Mouse (Mus musculus) heart, embryonic 13.5 days (tissue): ENCODE measurements around the gene Rims1. TPM values are rescaled to one million over a fixed set of nuclear protein-coding genes. Genes with fewer than 3 reads are reported as not detected.
A peak's percentile ranks its signal among the peaks of the same experiment; 100 is the strongest.

Experiments used
- ATAC-seq: fragments of 200-750 bp; cut with Nextera tagmentation; 2 replicates; pipeline ENCODE4 v1.8.0; 2017; ENCODE audit warnings: moderate TSS enrichment; ENCODE audit not compliant: insufficient number of reproducible peaks, low FRiP score, low TSS enrichment; ENCODE audit errors: extremely low read depth
- H3K27ac ChIP-seq: fragments of 300-500 bp; sonication (generic); replicated peaks from 2 replicates; pipeline ENCODE4 v1.5.1; 2015; ENCODE audit warnings: moderate library complexity, mild to moderate bottlenecking, inconsistent platforms
- H3K27me3 ChIP-seq: fragments of 300-500 bp; sonication (generic); replicated peaks from 2 replicates; pipeline ENCODE4 v1.6.1; 2015; ENCODE audit warnings: mild to moderate bottlenecking, inconsistent platforms
- H3K36me3 ChIP-seq: fragments of 300-500 bp; sonication (generic); 2 replicates; pipeline ENCODE4 v1.6.1; 2015; ENCODE audit warnings: mild to moderate bottlenecking, inconsistent platforms
- H3K4me1 ChIP-seq: fragments of 300-500 bp; sonication (generic); 2 replicates; pipeline ENCODE4 v1.6.1; 2015; ENCODE audit warnings: inconsistent platforms
- H3K4me2 ChIP-seq: fragments of 300-500 bp; sonication (generic); 2 replicates; pipeline ENCODE4 v1.6.1; 2015; ENCODE audit warnings: inconsistent platforms, mild to moderate bottlenecking, moderate library complexity
- H3K4me3 ChIP-seq: fragments of 300-500 bp; sonication (generic); 2 replicates; pipeline ENCODE4 v1.5.1; 2015; ENCODE audit warnings: moderate library complexity, mild to moderate bottlenecking, inconsistent platforms
- H3K9ac ChIP-seq: fragments of 300-500 bp; sonication (generic); 2 replicates; pipeline ENCODE4 v1.6.1; 2015; ENCODE audit warnings: inconsistent platforms, mild to moderate bottlenecking, moderate library complexity
- H3K9me3 ChIP-seq: fragments of 300-500 bp; sonication (generic); 2 replicates; pipeline ENCODE4 v1.6.1; 2016; ENCODE audit warnings: inconsistent platforms
- WGBS: fragments of 180-500 bp; shearing (Covaris S2); methylation state at CpG from one replicate; pipeline ENCODE4 v1.1.7; 2015; ENCODE audit warnings: mixed read lengths; 5-methylcytosine and 5-hydroxymethylcytosine counted together
- polyA plus RNA-seq: library from polyadenylated mRNA; unstranded; fragments of >200 nt; fragmentation: Nextera tagmentation; extraction: Ambion mirVana; gene quantifications from 2 replicates; pipeline ENCODE4 v1.2.1, GENCODE M21; 2015

Rims1 gene
- polyA plus RNA-seq, result 1.4 and 1.5 TPM in 2 replicates

DNA sequence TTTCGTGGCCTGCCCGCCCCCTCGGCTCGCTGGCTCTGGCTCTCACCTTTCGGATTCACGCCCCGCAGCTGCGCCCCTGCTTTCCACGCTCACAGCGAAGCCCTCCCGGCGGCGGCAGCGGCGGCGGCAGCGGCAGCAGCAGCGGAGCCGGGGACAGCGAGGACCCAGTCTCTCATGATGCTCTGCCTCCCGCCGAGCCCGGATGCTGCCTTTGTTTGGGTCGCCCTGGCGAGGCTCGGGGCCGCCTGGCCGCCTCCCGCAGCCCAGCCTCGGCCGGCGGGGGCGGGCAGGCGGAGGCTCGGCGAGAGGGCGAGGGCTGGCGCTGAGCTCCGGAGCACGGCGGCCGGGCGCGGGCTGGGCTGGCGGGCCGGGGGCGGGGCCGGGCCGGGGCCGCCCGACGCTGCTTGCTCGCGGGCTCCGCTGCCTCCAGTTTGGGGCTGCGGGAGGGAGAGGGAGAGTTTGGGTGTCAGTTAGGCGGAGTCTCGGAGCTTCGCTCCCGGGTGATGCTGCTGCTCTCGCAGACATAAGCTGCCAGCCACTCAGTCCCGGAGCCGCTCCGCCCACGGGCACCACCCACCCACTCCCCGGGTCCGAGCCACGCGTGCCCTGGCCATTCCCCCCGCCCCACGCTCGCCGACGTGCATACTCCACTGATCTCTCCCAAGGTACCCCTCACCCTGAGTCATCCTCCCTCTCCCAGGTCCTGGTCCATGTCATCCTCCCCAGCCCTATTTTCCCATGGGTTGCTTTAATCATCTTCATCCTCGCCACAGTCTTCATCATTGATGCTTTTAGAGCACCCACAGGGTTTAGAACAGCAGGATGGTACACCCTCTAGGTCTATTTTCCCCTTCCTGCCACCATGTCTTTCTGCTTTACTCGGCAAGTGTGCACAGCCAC is at the start of gene Rims1:
Rims1 (minus strand) TSS at position 269 of the 900 bp plus-strand sequence.
- Histone ChIP-seq H3K27me3 (peaks cover 20% of the 10 kb centered on the region), H3K9me3 (no peaks in the 10 kb centered on the region), H3K4me1 (peaks cover 14% of the 10 kb centered on the region), H3K4me3 (peak within 1 kb of the TSS; percentile 74), H3K4me2 (peak within 1 kb of the TSS; percentile 91), H3K9ac (peak within 1 kb of the TSS; percentile 86), H3K36me3 (no peaks in the 10 kb centered on the region), H3K27ac (no peak within 1 kb of the TSS)
- 2% methylated on average over 51 of the region's 76 CpGs for WGBS
- ATAC-seq, result peak; percentile 71; the same call in 1 of the 2 replicates

DNA sequence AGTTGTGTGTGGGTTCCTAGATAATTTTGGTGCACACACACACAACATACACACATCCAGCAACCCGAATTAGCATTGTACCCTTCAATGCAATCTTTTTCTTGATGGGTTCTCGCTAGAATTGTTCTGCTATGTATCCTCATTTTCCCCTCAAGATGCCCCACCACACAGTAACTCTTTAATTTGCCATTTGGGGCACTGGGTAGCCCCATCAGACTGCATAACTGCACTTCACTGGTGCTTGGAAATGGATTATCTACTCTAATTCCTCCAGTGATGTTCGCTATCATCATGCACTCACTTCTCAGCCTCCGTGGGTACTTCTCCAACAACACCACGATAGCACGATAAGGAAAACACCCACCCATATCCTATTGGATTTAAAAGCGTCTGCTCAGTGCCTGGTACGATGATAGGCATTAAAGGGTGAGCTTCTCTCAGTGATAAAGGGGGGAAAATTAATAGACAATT is 867 bp upstream of the Rims1 start:
- no peak overlapping the region for H3K27ac ChIP-seq
- H3K36me3 ChIP-seq, result no peaks in the 10 kb centered on the region
- H3K9ac ChIP-seq, result peak overlapping the region; percentile 86; the same call in 1 of the 2 replicates
- peaks cover 14% of the 10 kb centered on the region for H3K4me1 ChIP-seq
- ATAC-seq, result no peak
- H3K4me3 ChIP-seq, result peak overlapping the region; percentile 74
- no peaks in the 10 kb centered on the region for H3K9me3 ChIP-seq
- H3K4me2 ChIP-seq, result peak overlapping the region; percentile 91
- 19% methylated on average over 8 of the region's 8 CpGs for WGBS
- H3K27me3 ChIP-seq, result peaks cover 20% of the 10 kb centered on the region

DNA sequence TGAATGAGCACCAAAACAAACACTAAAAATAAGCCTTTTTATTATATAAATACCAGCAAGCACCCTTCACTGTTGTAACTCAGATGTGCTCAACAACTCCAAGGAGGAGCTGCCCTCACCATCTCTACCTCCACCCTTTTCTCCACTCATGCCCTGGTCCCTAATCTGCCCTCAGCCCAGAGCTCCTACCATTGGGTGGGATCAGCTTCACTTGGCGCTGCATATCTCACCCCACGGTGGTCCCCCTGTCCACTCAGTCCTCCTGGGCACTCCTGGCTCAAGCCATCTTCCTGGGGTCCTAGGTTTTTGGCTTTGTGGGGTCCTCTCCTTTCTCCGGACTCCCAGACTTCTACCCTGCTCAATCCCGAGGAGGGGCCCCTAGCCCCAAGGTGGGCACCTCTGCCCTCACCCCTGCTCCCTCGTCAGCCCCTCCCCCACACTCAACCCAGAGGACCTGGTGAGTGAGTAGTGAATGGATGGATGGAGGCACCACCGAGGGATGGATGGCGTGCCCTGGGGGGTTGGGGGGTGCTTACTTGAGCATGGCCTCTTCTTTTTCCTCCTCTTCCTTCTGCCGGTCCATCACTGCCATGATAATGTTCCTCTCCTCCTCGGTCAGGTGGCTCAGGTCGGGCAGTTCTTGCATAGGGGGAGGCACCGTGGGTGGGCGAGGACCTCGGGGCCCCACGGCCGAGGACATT is 619 bp downstream of the Rims1 start:
- Histone ChIP-seq H3K27ac (no peak overlapping the region), H3K9ac (peak overlapping the region; percentile 86), H3K27me3 (peaks cover 20% of the 10 kb centered on the region), H3K36me3 (no peaks in the 10 kb centered on the region), H3K4me2 (peak overlapping the region; percentile 91), H3K9me3 (no peaks in the 10 kb centered on the region), H3K4me3 (peak overlapping the region; percentile 74), H3K4me1 (peaks cover 14% of the 10 kb centered on the region)
- ATAC-seq, result no peak
- WGBS, result 7% methylated on average over 15 of the region's 15 CpGs

DNA sequence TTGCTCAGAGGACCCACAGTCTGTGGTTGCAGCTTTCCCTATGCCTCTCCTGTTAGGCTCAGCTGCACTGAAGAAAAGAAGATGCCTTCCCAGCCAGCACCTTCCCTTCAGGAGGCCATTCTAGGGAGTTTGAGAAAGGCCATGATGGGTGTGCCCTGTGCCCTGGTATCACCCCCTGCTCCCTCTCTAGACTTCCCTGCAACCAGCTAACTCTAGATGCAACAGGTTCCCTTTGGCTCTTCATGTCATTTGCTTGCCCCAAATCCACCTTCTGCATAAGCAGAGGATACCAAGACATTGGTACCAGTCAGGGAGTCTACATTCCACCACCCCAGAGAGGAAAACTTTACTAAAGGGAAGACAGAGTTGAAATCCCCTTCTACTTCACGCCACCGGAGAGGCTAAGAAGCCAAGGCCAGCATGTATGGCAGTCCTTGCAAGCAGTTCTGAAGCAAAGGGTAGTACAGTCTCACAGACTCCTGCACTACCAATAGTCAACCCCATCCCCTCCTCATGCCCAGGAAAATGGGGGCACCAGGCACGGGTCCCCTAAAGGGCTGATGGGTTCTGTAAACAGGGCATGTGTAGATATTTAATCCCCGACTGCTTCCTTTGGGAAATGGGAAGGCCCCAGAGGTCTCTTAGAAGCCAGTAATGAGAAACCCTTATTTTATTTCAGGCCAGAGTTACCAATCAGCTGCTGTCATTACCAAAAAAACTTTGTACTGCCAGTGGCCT is 1.5 kb downstream of the Rims1 start:
- Histone ChIP-seq H3K4me2 (peak overlapping the region; percentile 91), H3K27me3 (peaks cover 20% of the 10 kb centered on the region), H3K36me3 (no peaks in the 10 kb centered on the region), H3K27ac (no peak overlapping the region), H3K4me3 (0 out of 2 replicates have a peak overlapping the region, but pooled peaks have one; percentile 2), H3K9ac (no peak overlapping the region), H3K4me1 (peaks cover 14% of the 10 kb centered on the region), H3K9me3 (no peaks in the 10 kb centered on the region)
- ATAC-seq, result no peak
- WGBS, result 77% methylated on average over 4 of the region's 4 CpGs

DNA sequence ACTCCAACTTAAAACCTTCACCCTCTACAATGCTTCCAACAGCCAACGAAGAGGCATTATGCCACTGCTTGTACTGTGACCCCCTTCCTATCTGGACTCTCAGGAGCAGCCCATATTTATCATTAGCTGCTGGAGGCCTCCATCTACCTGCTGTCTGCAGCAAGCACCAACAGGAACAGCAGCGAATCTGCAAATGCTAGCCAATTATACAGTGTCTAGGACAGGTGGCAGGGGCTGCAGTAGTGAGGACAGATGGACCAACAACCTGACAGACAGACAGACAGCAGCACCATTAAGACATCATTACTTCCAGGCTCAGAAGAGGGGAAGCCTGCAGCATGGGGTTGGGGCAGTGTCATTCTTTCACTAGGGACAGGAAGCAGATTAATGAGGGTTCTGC is 2.3 kb downstream of the Rims1 start:
- H3K4me1 ChIP-seq, result peaks cover 14% of the 10 kb centered on the region
- H3K27me3 ChIP-seq, result peaks cover 20% of the 10 kb centered on the region
- no peak overlapping the region for H3K4me3 ChIP-seq
- no peaks in the 10 kb centered on the region for H3K9me3 ChIP-seq
- H3K36me3 ChIP-seq, result no peaks in the 10 kb centered on the region
- WGBS, result 55% methylated on average over 2 of the region's 2 CpGs
- ATAC-seq, result no peak
- no peak overlapping the region for H3K27ac ChIP-seq
- H3K4me2 ChIP-seq, result no peak overlapping the region
- H3K9ac ChIP-seq, result no peak overlapping the region

DNA sequence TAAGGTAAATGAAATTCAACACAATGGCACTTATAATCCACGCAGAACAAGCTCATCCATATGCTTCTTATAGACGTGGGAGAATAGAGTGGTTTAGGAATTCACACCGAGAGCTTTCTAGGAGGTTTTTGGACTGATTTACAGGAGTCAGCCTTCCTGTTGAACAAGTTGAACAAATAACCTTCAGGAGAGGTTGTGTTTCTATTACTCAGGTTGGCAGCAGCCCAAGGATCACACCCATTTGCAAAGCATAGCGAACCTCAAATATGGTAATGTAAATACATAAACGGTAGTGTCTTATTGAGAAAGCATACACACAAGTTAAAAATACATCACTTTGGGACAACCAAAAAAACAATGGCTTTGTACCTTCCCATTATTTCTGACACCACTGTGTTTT is 5.5 kb downstream of the Rims1 start:
- Histone ChIP-seq H3K4me1 (peaks cover 3% of the 10 kb centered on the region), H3K9me3 (no peaks in the 10 kb centered on the region), H3K9ac (no peak overlapping the region), H3K27ac (no peak overlapping the region), H3K27me3 (peaks cover 11% of the 10 kb centered on the region), H3K4me3 (no peak overlapping the region), H3K36me3 (no peaks in the 10 kb centered on the region), H3K4me2 (no peak overlapping the region)
- ATAC-seq, result no peak
- WGBS, result 65% methylated on average over 5 of the region's 5 CpGs

DNA sequence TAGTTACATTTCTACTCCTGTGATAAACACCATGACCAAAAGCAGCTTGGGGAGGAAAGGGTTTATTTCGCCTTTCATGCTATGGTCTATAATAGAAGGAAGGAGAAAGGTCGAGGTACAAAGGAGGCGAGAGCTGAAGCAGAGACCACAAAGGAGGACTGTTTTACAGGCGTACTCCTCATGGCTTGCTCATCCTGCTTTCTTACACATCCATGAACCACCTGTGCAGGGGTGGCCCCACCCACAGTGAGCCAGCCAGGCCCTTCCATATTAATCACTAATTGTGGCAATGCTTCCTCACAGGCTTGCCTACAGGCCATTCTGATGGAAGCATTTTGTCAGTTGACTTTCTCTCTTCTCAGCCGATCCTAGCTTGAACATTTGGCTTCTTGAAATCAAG is 8.7 kb downstream of the Rims1 start:
- Histone ChIP-seq H3K9ac (no peak overlapping the region), H3K4me1 (no peaks in the 10 kb centered on the region), H3K36me3 (no peaks in the 10 kb centered on the region), H3K4me2 (no peak overlapping the region), H3K4me3 (no peak overlapping the region), H3K27ac (no peak overlapping the region), H3K9me3 (no peaks in the 10 kb centered on the region), H3K27me3 (no peaks in the 10 kb centered on the region)
- no peak for ATAC-seq
- WGBS, result 65% methylated on average over 5 of the region's 5 CpGs

DNA sequence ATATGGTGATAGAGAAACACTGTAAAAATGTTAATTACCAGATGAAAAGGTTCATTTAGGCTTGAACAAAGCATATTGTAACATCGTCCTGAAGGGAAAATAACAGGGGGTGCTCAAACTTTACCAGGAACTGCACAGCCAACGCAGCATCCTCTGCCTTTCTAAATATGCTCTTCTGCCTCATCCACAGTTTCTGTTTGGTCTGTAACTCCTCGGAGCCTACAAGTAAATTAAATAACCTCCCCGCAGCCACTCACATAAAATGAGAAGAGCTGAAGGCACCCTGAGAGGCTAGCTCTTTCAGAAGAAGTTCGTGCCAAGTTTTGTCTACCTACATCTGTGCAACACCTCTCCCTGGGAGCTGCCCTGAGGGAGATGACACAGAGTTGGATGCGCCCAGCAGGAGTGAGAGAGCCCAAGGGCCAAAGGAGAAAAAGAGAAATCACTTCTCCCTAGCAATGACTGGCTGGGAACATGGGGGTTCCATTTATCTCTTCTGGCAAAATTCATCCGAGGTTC is 16.3 kb downstream of the Rims1 start:
- no peaks in the 10 kb centered on the region for H3K4me1 ChIP-seq
- H3K36me3 ChIP-seq, result no peaks in the 10 kb centered on the region

DNA sequence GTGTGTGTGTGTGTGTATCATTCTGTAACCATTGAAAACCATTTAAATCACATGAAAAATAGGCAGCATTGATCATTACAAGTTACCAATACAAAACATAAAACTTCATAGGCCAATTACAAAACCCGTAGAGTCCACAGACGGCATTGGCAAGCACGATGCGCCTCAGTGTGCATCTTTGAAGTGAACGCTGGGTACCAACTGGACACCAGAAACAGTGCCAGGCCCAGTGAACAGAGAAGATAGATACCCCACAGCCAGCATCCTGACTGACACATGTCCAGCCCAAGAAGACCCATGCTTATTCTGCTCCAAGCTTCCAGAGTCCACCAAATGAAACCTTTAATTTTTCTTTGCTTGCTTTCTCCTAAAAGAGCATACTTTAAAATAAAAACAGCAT is 18.2 kb downstream of the Rims1 start:
- Histone ChIP-seq H3K9ac (no peak overlapping the region), H3K27ac (no peak overlapping the region), H3K4me3 (no peak overlapping the region), H3K9me3 (no peaks in the 10 kb centered on the region), H3K36me3 (no peaks in the 10 kb centered on the region), H3K4me2 (no peak overlapping the region), H3K4me1 (no peaks in the 10 kb centered on the region), H3K27me3 (no peaks in the 10 kb centered on the region)
- no peak for ATAC-seq
- WGBS, result 93% methylated on average over 5 of the region's 5 CpGs

More for the DNA sequence above, 16.3 kb downstream of the Rims1 start:
- no peak for ATAC-seq
- H3K9me3 ChIP-seq, result no peaks in the 10 kb centered on the region
- H3K4me3 ChIP-seq, result no peak overlapping the region
- H3K9ac ChIP-seq, result no peak overlapping the region
- no peaks in the 10 kb centered on the region for H3K27me3 ChIP-seq
- H3K4me2 ChIP-seq, result no peak overlapping the region
- WGBS, result 44% methylated on average over 7 of the region's 7 CpGs
- no peak overlapping the region for H3K27ac ChIP-seq

DNA sequence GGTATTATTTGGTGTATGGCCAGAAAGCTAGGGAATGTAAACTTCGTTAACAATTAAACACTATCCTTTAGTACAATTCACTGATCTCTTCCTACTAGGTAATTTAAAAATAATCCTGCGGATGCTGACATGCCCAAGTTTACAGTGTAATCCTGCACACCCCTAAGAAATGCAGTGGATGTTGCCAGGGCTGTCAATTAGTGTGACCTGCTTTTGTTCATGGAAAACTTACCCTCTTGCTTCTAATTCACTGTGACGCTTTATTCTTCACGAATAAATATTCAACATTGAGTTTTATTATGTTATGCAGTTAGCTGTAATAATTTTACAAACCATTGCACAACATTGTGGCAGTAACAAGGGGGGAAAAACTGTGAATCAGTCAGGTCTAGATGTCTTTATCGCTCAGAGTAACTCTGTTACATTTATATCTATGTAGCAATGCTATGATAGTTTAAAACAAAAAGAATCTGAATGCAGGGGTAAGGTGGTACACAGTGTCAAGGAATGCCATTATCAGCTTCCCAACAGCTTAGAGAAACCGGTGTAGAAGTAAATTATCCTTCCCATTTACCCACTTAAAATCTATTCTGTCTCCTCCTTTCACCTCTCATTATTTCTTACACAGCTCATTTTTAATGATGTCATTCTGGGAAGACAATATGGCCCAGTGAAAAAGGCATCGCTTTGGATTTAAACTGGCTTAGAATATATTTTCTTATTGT is 35.1 kb downstream of the Rims1 start:
- no peaks in the 10 kb centered on the region for H3K9me3 ChIP-seq
- no peak for ATAC-seq
- H3K4me2 ChIP-seq, result no peak overlapping the region
- H3K9ac ChIP-seq, result no peak overlapping the region
- WGBS, result 68% methylated on average over 7 of the region's 7 CpGs
- no peaks in the 10 kb centered on the region for H3K4me1 ChIP-seq
- no peaks in the 10 kb centered on the region for H3K27me3 ChIP-seq
- no peak overlapping the region for H3K4me3 ChIP-seq
- H3K27ac ChIP-seq, result no peak overlapping the region
- no peaks in the 10 kb centered on the region for H3K36me3 ChIP-seq
